Mouse (Mus musculus) thymus, adult 2 months (tissue): ENCODE data around the gene Ccdc152. TPM values are rescaled to one million over a fixed set of nuclear protein-coding genes. Genes with fewer than 3 reads are reported as not detected.

ENCODE experiments used
- DNase-seq: peaks from one replicate; pipeline ENCODE4 v3.0.0; 2021
- H3K27ac ChIP-seq: fragments of 200-500 bp; 2 replicates; pipeline ENCODE4 v1.5.1; 2012; ENCODE audit warnings: low read length, control low read depth; ENCODE audit not compliant: control insufficient read depth, insufficient read depth
- H3K27me3 ChIP-seq: fragments of 200-500 bp; 2 replicates; pipeline ENCODE4 v1.6.1; 2012; ENCODE audit warnings: mild to moderate bottlenecking, low read length, moderate library complexity, mixed read lengths; ENCODE audit not compliant: control insufficient read depth, insufficient read depth
- H3K36me3 ChIP-seq: fragments of 200-500 bp; 2 replicates; pipeline ENCODE4 v1.6.1; 2012; ENCODE audit warnings: mild to moderate bottlenecking, low read length, moderate library complexity; ENCODE audit not compliant: control insufficient read depth, insufficient read depth
- H3K4me1 ChIP-seq: fragments of 200-500 bp; replicated peaks from 2 replicates; pipeline ENCODE4 v1.6.1; 2012; ENCODE audit warnings: low read length; ENCODE audit not compliant: control insufficient read depth, insufficient read depth
- H3K4me3 ChIP-seq: fragments of 200-500 bp; 2 replicates; pipeline ENCODE4 v1.5.1; 2012; ENCODE audit warnings: mild to moderate bottlenecking, low read length, control low read depth, moderate library complexity; ENCODE audit not compliant: control insufficient read depth, insufficient read depth
- CTCF ChIP-seq: fragments of 200-500 bp; IDR thresholded peaks from 2 replicates; pipeline ENCODE4 v1.5.1; 2012; ENCODE audit warnings: mild to moderate bottlenecking, control low read depth, low read length, moderate library complexity, borderline replicate concordance; ENCODE audit not compliant: control insufficient read depth, poor library complexity, insufficient read depth; ENCODE audit errors: extremely low read depth
- POLR2A ChIP-seq: fragments of 200-500 bp; IDR thresholded peaks from 2 replicates; pipeline ENCODE4 v1.6.1; 2012; ENCODE audit warnings: mild to moderate bottlenecking, low read length, control low read depth, moderate library complexity; ENCODE audit not compliant: control insufficient read depth, poor library complexity, insufficient read depth; ENCODE audit errors: extremely low read depth
- WGBS: fragments of 180-500 bp; shearing (Covaris S2); methylation state at CpG from one replicate; pipeline ENCODE4 v1.1.7; 2018; 5-methylcytosine and 5-hydroxymethylcytosine counted together
- polyA plus RNA-seq: library from polyadenylated mRNA; depleted of rRNA; stranded (reverse); fragments of >200 nt; gene quantifications from 2 replicates; pipeline ENCODE4 v1.2.3, GENCODE M21; 2012

Ccdc152 gene
- polyA plus RNA-seq, 1 experiment = 0.80 TPM

- H3K36me3 ChIP-seq = no peaks in the 10 kb centered on the region
- 91% methylated on average over 4 of the region's 4 CpGs for WGBS
- no peak for DNase-seq
- H3K4me1 ChIP-seq = no peaks in the 10 kb centered on the region
- TF ChIP-seq POLR2A (no peak), CTCF (no peak)
- no peak overlapping the region for H3K27ac ChIP-seq
- H3K4me3 ChIP-seq = no peak overlapping the region
- H3K27me3 ChIP-seq = no peaks in the 10 kb centered on the region
Observed at GRCm38 (mm10) chr15:3332517-3332916, 29.2 kb upstream of the Ccdc152 start.

- no peaks in the 10 kb centered on the region for H3K4me1 ChIP-seq
- no peaks in the 10 kb centered on the region for H3K36me3 ChIP-seq
- no peak overlapping the region for H3K4me3 ChIP-seq
- H3K27ac ChIP-seq = no peak overlapping the region
- no peaks in the 10 kb centered on the region for H3K27me3 ChIP-seq
- TF ChIP-seq POLR2A = no peak
- TF ChIP-seq CTCF = no peak
- DNase-seq = no peak
- 91% methylated on average over 2 of the region's 2 CpGs for WGBS
Observed at GRCm38 (mm10) chr15:3331813-3332212, 28.5 kb upstream of the Ccdc152 start.

GRCm38 (mm10) chr15:3330291-3330690 is 27.0 kb upstream of the Ccdc152 start:
- TF ChIP-seq CTCF = no peak
- TF ChIP-seq POLR2A = no peak
- H3K36me3 ChIP-seq = no peaks in the 10 kb centered on the region
- 85% methylated on average over 1 of the region's 1 CpGs for WGBS
- no peaks in the 10 kb centered on the region for H3K27me3 ChIP-seq
- H3K4me1 ChIP-seq = no peaks in the 10 kb centered on the region
- no peak overlapping the region for H3K4me3 ChIP-seq
- H3K27ac ChIP-seq = no peak overlapping the region
- no peak for DNase-seq

GRCm38 (mm10) chr15:3323041-3323440 is 19.7 kb upstream of the Ccdc152 start:
- H3K4me3 ChIP-seq = no peak overlapping the region
- no peaks in the 10 kb centered on the region for H3K36me3 ChIP-seq
- H3K27me3 ChIP-seq = no peaks in the 10 kb centered on the region
- TF ChIP-seq CTCF (no peak), POLR2A (no peak)
- H3K27ac ChIP-seq = no peak overlapping the region
- no peaks in the 10 kb centered on the region for H3K4me1 ChIP-seq
- DNase-seq = no peak

- no peaks in the 10 kb centered on the region for H3K4me1 ChIP-seq
- 95% methylated on average over 9 of the region's 9 CpGs for WGBS
- H3K27ac ChIP-seq = no peak overlapping the region
Observed at GRCm38 (mm10) chr15:3319929-3320328, 16.6 kb upstream of the Ccdc152 start.

GRCm38 (mm10) chr15:3316617-3317016 is 13.3 kb upstream of the Ccdc152 start:
- TF ChIP-seq POLR2A = no peak
- TF ChIP-seq CTCF = no peak
- H3K27me3 ChIP-seq = no peaks in the 10 kb centered on the region
- H3K4me1 ChIP-seq = no peaks in the 10 kb centered on the region
- H3K36me3 ChIP-seq = no peaks in the 10 kb centered on the region
- whole genome bisulfite sequencing = 88% methylated on average over 2 of the region's 2 CpGs
- H3K27ac ChIP-seq = no peak overlapping the region
- no peak overlapping the region for H3K4me3 ChIP-seq
- DNase-seq = no peak

More at GRCm38 (mm10) chr15:3319929-3320328, 16.6 kb upstream of the Ccdc152 start:
- no peaks in the 10 kb centered on the region for H3K36me3 ChIP-seq
- TF ChIP-seq CTCF (no peak), POLR2A (no peak)
- DNase-seq = no peak
- no peaks in the 10 kb centered on the region for H3K27me3 ChIP-seq
- H3K4me3 ChIP-seq = no peak overlapping the region

- H3K4me3 ChIP-seq = no peak overlapping the region
- peaks cover 8% of the 10 kb centered on the region for H3K4me1 ChIP-seq
- no peak overlapping the region for H3K27ac ChIP-seq
- no peak for DNase-seq
- TF ChIP-seq CTCF (no peak), POLR2A (no peak)
- no peaks in the 10 kb centered on the region for H3K36me3 ChIP-seq
- no peaks in the 10 kb centered on the region for H3K27me3 ChIP-seq
Observed at GRCm38 (mm10) chr15:3312937-3313336, 9.6 kb upstream of the Ccdc152 start.
